Mouse (Mus musculus) forebrain, embryonic 10.5 days (tissue): Measurements from ENCODE around the gene Hes1. TPM values are rescaled to one million over a fixed set of nuclear protein-coding genes. Genes with fewer than 3 reads are reported as not detected.

ENCODE experiments used
- DNase-seq: peaks from one replicate; pipeline ENCODE4 v3.0.0-alpha.2; 2017; ENCODE audit warnings: low spot score; ENCODE audit errors: extremely low spot score
- H3K27ac ChIP-seq: fragments of 300-500 bp; sonication (generic); 2 replicates; pipeline ENCODE4 v1.5.1; 2016; ENCODE audit warnings: mild to moderate bottlenecking
- H3K27me3 ChIP-seq: fragments of 300-500 bp; sonication (generic); 2 replicates; pipeline ENCODE4 v1.6.1; 2016; ENCODE audit warnings: mild to moderate bottlenecking; ENCODE audit not compliant: poor library complexity, severe bottlenecking
- H3K36me3 ChIP-seq: fragments of 300-500 bp; sonication (generic); replicated peaks from 2 replicates; pipeline ENCODE4 v1.6.1; 2016; ENCODE audit warnings: mild to moderate bottlenecking, moderate library complexity
- H3K4me1 ChIP-seq: fragments of 300-500 bp; sonication (generic); 2 replicates; pipeline ENCODE4 v1.6.1; 2016
- H3K4me3 ChIP-seq: fragments of 300-500 bp; sonication (generic); 2 replicates; pipeline ENCODE4 v1.5.1; 2016; ENCODE audit warnings: mild to moderate bottlenecking, moderate library complexity
- H3K9me3 ChIP-seq: fragments of 300-500 bp; sonication (generic); 2 replicates; pipeline ENCODE4 v1.6.1; 2016; ENCODE audit warnings: mild to moderate bottlenecking, moderate library complexity
- WGBS: fragments of 180-500 bp; shearing (Covaris S2); methylation state at CpG from one replicate; pipeline ENCODE4 v1.1.7; 2016; 5-methylcytosine and 5-hydroxymethylcytosine counted together
- polyA plus RNA-seq: library from polyadenylated mRNA; unstranded; fragments of >200 nt; fragmentation: Nextera tagmentation; extraction: Ambion mirVana; gene quantifications from 2 replicates; pipeline ENCODE4 v1.2.1, GENCODE M21; 2016

Hes1 gene
- polyA plus RNA-seq, 1 experiment from 2014 or later = 42.5 TPM

- no peak for DNase-seq
- Histone ChIP-seq H3K27me3 (peaks cover 62% of the 10 kb centered on the region), H3K27ac (no peak overlapping the region), H3K36me3 (no peaks in the 10 kb centered on the region), H3K9me3 (peaks cover 16% of the 10 kb centered on the region; the same call in 1 of the 2 replicates), H3K4me3 (no peak overlapping the region), H3K4me1 (peaks cover 29% of the 10 kb centered on the region)
- WGBS = 88% methylated on average over 8 of the region's 8 CpGs
These were observed 49.6 kb downstream of the Hes1 start for GRCm38 (mm10) chr16:30113800-30114199.

GRCm38 (mm10) chr16:30114451-30114850, 50.3 kb downstream of the Hes1 start:
- Histone ChIP-seq H3K36me3 (no peaks in the 10 kb centered on the region), H3K4me3 (no peak overlapping the region), H3K9me3 (peaks cover 14% of the 10 kb centered on the region; the same call in 1 of the 2 replicates), H3K27me3 (peaks cover 69% of the 10 kb centered on the region), H3K4me1 (peaks cover 32% of the 10 kb centered on the region), H3K27ac (0 out of 2 replicates have a peak overlapping the region, but pooled peaks have one; percentile 30)
- 90% methylated on average over 1 of the region's 1 CpGs for whole genome bisulfite sequencing
- no peak for DNase-seq

Other genes starting within 250 kb of the Hes1 start
- not detected in 2 replicates for gene Cpn2, start 203.1 kb downstream of the Hes1 start, polyA plus RNA-seq
- 0.32 and 0.35 TPM in 2 replicates for gene Lrrc15, start 218.9 kb downstream of the Hes1 start, polyA plus RNA-seq
- 1.4 and 1.5 TPM in 2 replicates for gene Gp5, start 246.4 kb downstream of the Hes1 start, polyA plus RNA-seq